In the genomic region with DNA sequence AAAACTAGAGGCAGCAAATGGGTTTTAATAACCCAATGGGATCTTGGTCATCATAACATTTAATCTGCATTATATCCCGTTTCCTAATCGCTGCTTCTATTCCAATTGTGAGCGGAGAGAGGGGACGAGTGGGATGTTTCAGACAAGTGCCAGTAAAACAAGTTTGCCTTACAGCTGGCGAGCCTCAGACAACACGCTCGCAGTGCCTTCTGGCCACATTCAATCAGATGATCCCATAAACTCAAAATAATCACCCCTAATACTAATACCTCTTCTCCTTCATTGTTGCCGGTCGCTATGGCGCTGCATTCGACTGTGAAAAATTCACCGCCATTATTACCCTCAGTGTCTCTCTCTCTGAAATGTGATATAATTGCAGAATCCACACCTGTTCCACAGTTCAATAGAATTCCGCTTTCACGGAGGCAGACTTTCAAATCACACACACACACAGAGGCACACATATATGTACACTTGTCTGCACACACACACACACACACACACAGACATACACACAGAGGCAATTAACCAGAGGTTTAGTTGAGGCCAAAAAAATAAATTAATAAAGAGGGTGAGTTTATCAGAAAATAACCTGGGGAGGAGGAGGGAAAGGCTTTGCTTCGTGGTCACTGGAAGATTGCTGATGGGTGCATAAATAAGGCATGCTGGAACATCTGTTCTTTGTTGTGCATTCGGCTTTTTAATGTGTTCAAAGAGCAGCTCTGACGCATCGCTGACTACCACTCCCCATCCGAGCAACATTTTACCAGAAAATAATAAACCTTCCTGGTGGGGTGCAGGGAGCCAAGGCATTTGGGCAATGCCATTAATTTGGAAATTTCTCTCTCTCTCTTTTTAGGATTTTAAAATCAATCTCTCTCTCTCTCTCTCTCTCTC, we compare ENCODE assay signal across 10 mouse cellular contexts.
DNase-seq lines count a peak whose midpoint lies in the region; ATAC-seq and TF ChIP-seq lines count a peak whose summit lies in the region.
"Had no signal": no experiment of that assay in that cellular context is flagged by ENCODE, and none has a peak within 500 bp of the region (broad histone marks: within the 10 kb centered on the region; RNA-seq: fewer than 3 reads in every experiment).

No protein-coding gene starts in this region.

- no peak overlapping the region for H3K27ac ChIP-seq in kidney, postnatal 0 days
- peak overlapping the region; percentile 34 for H3K27ac ChIP-seq in embryonic fibroblast, embryonic 13.5 days (ENCODE audit: insufficient read depth, low read length)
- peak overlapping the region; percentile 17 for H3K27ac ChIP-seq in midbrain, embryonic 16.5 days (ENCODE audit: low read length)
- H3K27ac ChIP-seq: limb, embryonic 12.5 days had no signal

- H3K9me3 ChIP-seq in kidney, postnatal 0 days (replicated peaks; ENCODE audit: low read length): no peaks in the 10 kb centered on the region
- no peaks in the 10 kb centered on the region for H3K9me3 ChIP-seq in midbrain, embryonic 16.5 days (replicated peaks; ENCODE audit: control insufficient read depth, low read length, poor library complexity, severe bottlenecking)
- H3K9me3 ChIP-seq: limb, embryonic 12.5 days had no signal

- no peak overlapping the region for H3K9ac ChIP-seq in kidney, postnatal 0 days (ENCODE audit: low read depth, low read length)
- H3K9ac ChIP-seq in midbrain, embryonic 16.5 days (ENCODE audit: low read depth, low read length): no peak overlapping the region; the same call in 1 of the 2 replicates
- H3K9ac ChIP-seq: limb, embryonic 12.5 days had no signal

- 60% methylated on average over 19 of the region's 19 CpGs for WGBS in kidney, postnatal 0 days
- WGBS in midbrain, embryonic 16.5 days: 26% methylated on average over 19 of the region's 19 CpGs

- ATAC-seq in kidney, postnatal 0 days (replicated peaks; ENCODE audit: low FRiP score, low read depth): no peak
- peak; percentile 83 for ATAC-seq in midbrain, embryonic 16.5 days

- no peak for TF ChIP-seq POLR2A in embryonic fibroblast, embryonic 13.5 days (IDR thresholded peaks at IDR 0.05; ENCODE audit: low read depth, low read length)

- H3K4me2 ChIP-seq in kidney, postnatal 0 days (ENCODE audit: low read length): no peak overlapping the region
- peak overlapping the region; percentile 47 for H3K4me2 ChIP-seq in midbrain, embryonic 16.5 days (ENCODE audit: low read length)
- H3K4me2 ChIP-seq: limb, embryonic 12.5 days had no signal

- DNase-seq in kidney, postnatal 0 days (ENCODE audit: low spot score): peak; percentile 16
- DNase-seq in kidney, adult 8-10 months: no peak
- DNase-seq in layer of hippocampus, postnatal 36 days: peak; percentile 7 to 10
- no peak for DNase-seq in kidney, postnatal 4 days
- no peak for DNase-seq in heart, postnatal 36 days
- DNase-seq in adrenal gland, postnatal 4 days (ENCODE audit: low spot score in 2 of 2): no peak
- DNase-seq: cerebellum, postnatal 36 days had no signal

- intact Hi-C loops in heart, postnatal 36 days (cut with DNase I): no loop called here

- no peak overlapping the region for H3K4me3 ChIP-seq in kidney, postnatal 0 days (replicated peaks; ENCODE audit: low read depth, low read length)
- no peak overlapping the region for H3K4me3 ChIP-seq in embryonic fibroblast, embryonic 13.5 days (ENCODE audit: insufficient read depth, low read length)
- H3K4me3 ChIP-seq in midbrain, embryonic 16.5 days (ENCODE audit: low read depth, low read length): peak overlapping the region; percentile 13; the same call in 1 of the 2 replicates
- H3K4me3 ChIP-seq: limb, embryonic 12.5 days had no signal

- H3K27me3 ChIP-seq in kidney, postnatal 0 days (ENCODE audit: insufficient read depth, low read length): no peaks in the 10 kb centered on the region
- H3K27me3 ChIP-seq in midbrain, embryonic 16.5 days (ENCODE audit: control insufficient read depth, insufficient read depth, low read depth, low read length): no peaks in the 10 kb centered on the region
- H3K27me3 ChIP-seq: limb, embryonic 12.5 days had no signal

- no peak for TF ChIP-seq CTCF in kidney, postnatal 0 days (IDR thresholded peaks at IDR 0.05; ENCODE audit: low read depth)
- TF ChIP-seq CTCF in embryonic fibroblast, embryonic 13.5 days (IDR thresholded peaks at IDR 0.05; ENCODE audit: borderline replicate concordance, insufficient read depth, low read length): no peak

- H3K4me1 ChIP-seq in kidney, postnatal 0 days (replicated peaks; ENCODE audit: insufficient read depth, low read length): no peaks in the 10 kb centered on the region
- peaks cover 14% of the 10 kb centered on the region for H3K4me1 ChIP-seq in embryonic fibroblast, embryonic 13.5 days (ENCODE audit: control insufficient read depth, insufficient read depth, low read length)
- H3K4me1 ChIP-seq in midbrain, embryonic 16.5 days (ENCODE audit: control insufficient read depth, insufficient read depth, low read length): peaks cover 14% of the 10 kb centered on the region

- no peaks in the 10 kb centered on the region for H3K36me3 ChIP-seq in kidney, postnatal 0 days (ENCODE audit: insufficient read depth, low read length)
- H3K36me3 ChIP-seq in midbrain, embryonic 16.5 days (ENCODE audit: control insufficient read depth, insufficient read depth, low read length): no peaks in the 10 kb centered on the region
- H3K36me3 ChIP-seq: limb, embryonic 12.5 days had no signal

Comparison
In these comparisons a context has a peak if more than half of its experiments do, and no peak if none do; other contexts are left out.
1. DNase-seq: peak in kidney, postnatal 0 days (single experiment) and layer of hippocampus, postnatal 36 days (2 of 2); none in kidney, adult 8-10 months (0 of 2), kidney, postnatal 4 days (0 of 2), heart, postnatal 36 days (0 of 2) and adrenal gland, postnatal 4 days (0 of 2).